Mouse (Mus musculus): ENCODE measurements around the gene Hyal3. TPM values are rescaled to one million over a fixed set of nuclear protein-coding genes. Genes with fewer than 3 reads are reported as not detected.

The Hyal3 gene
- polyA plus RNA-seq, 1 experiment from 2014 or later: 1.5 TPM

GRCm38 (mm10) chr9:107606591-107606990 lies 26.0 kb downstream of the Hyal3 start:
- no peak overlapping the region for H3K27ac ChIP-seq

GRCm38 (mm10) chr9:107607036-107607435 lies 26.4 kb downstream of the Hyal3 start:
- ATAC-seq (ENCODE audit: low FRiP score, low read depth): no peak
- H3K4me2 ChIP-seq (replicated peaks): peak overlapping the region; percentile 25; the same call in 1 of the 2 replicates
- H3K9ac ChIP-seq: no peak overlapping the region
- 59% methylated on average over 2 of the region's 2 CpGs for WGBS
- H3K4me1 ChIP-seq: peaks cover 62% of the 10 kb centered on the region
- H3K27ac ChIP-seq: no peak overlapping the region
- no peaks in the 10 kb centered on the region for H3K9me3 ChIP-seq
- H3K4me3 ChIP-seq: no peak overlapping the region
- H3K36me3 ChIP-seq: no peaks in the 10 kb centered on the region
- H3K27me3 ChIP-seq (replicated peaks): no peaks in the 10 kb centered on the region

More at GRCm38 (mm10) chr9:107606591-107606990, 26.0 kb downstream of the Hyal3 start:
- peaks cover 57% of the 10 kb centered on the region for H3K4me1 ChIP-seq
- no peaks in the 10 kb centered on the region for H3K27me3 ChIP-seq (replicated peaks)
- H3K36me3 ChIP-seq: no peaks in the 10 kb centered on the region
- H3K4me3 ChIP-seq: no peak overlapping the region
- no peak overlapping the region for H3K9ac ChIP-seq
- peak overlapping the region; percentile 25; the same call in 1 of the 2 replicates for H3K4me2 ChIP-seq (replicated peaks)
- 9% methylated on average over 9 of the region's 9 CpGs for WGBS
- ATAC-seq (ENCODE audit: low FRiP score, low read depth): no peak
- no peaks in the 10 kb centered on the region for H3K9me3 ChIP-seq

DNA sequence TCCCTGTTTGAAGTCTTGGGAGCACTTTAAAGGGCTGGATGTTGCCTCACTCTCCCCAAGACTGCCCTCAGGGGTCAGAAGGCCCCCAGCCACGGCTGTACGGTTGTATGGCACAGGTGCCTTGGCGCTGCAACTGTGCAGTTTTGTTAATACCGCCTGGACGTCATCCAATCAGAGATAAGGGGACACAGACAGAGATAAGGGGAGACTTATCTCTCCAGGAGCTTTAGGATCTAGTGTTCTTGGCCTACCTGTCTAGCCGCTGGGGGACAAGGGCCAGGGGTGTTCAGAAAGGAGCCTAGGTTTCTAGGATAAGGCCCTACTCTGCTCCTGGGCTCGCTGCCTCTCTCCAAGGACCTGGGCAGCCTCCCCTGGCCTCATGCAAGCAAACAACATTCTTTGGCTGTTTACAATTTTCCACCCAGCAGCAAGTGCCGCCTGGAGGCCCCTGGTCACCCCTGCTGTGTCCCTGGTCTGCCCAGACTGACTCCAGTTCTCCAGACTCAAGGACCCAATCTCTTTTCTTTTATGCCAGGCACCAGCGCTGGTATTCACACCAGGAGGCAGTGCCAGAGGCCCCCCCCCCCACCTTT lies 27.1 kb downstream of the Hyal3 start:
- H3K4me2 ChIP-seq (replicated peaks): 0 out of 2 replicates have a peak overlapping the region, but pooled peaks have one; percentile 3
- H3K36me3 ChIP-seq: no peaks in the 10 kb centered on the region
- H3K27ac ChIP-seq: no peak overlapping the region
- WGBS: 60% methylated on average over 9 of the region's 9 CpGs
- peaks cover 66% of the 10 kb centered on the region for H3K4me1 ChIP-seq
- H3K9me3 ChIP-seq: no peaks in the 10 kb centered on the region
- H3K27me3 ChIP-seq (replicated peaks): no peaks in the 10 kb centered on the region
- no peak overlapping the region for H3K4me3 ChIP-seq
- H3K9ac ChIP-seq: no peak overlapping the region
- ATAC-seq (ENCODE audit: low FRiP score, low read depth): no peak

DNA sequence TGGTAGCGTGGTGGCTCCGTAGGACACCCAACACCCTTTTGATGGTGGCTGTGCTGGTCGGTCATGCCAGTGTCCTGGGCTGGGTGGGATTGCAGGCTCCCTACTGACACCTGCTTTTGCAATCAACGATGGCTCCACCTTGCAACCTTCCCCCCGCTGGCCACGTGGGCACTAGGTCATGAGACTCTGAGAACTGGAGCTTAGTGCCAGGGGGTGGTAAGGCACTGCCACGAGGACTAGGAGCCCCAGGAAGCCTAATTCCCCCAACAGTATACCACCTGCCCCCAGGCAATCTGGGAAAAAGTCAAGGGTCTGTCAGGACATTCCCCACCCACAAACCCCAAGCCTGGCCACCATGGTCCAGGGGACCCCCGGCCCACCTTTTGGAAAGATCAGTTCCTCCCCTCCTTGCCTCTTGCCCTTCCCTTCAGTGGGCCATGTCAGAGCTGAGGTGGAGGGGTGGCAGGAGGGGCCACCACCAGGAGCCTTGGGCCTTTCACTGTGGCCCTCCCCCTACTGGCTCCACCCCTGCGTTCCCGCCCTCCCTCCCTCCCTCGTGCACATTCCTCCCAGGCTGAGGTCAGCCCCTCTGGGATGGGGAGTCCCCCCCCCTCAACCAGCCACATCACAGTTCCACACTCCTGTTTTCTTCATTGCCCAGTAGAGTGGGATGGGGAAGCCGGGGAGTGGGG lies 28.3 kb downstream of the Hyal3 start, which contains the start of gene Sema3b:
Gene Sema3b, minus strand, starts transcription at position 489 of the 692 bp plus-strand sequence.
- peaks cover 3% of the 10 kb centered on the region; the same call in 1 of the 2 replicates for H3K36me3 ChIP-seq
- H3K4me2 ChIP-seq (replicated peaks): 0 out of 2 replicates have a peak within 1 kb of the TSS, but pooled peaks have one; percentile 3
- no peaks in the 10 kb centered on the region for H3K27me3 ChIP-seq (replicated peaks)
- H3K4me1 ChIP-seq: peaks cover 65% of the 10 kb centered on the region
- 36% methylated on average over 12 of the region's 12 CpGs for WGBS
- H3K9ac ChIP-seq: no peak within 1 kb of the TSS
- no peak within 1 kb of the TSS for H3K4me3 ChIP-seq
- no peak for ATAC-seq (ENCODE audit: low FRiP score, low read depth)
- no peaks in the 10 kb centered on the region for H3K9me3 ChIP-seq
- H3K27ac ChIP-seq: no peak within 1 kb of the TSS

- H3K27ac ChIP-seq: no peak overlapping the region
- no peaks in the 10 kb centered on the region for H3K9me3 ChIP-seq
- H3K4me1 ChIP-seq: peaks cover 60% of the 10 kb centered on the region
- ATAC-seq (ENCODE audit: low FRiP score, low read depth): no peak
- H3K4me3 ChIP-seq: no peak overlapping the region
- H3K36me3 ChIP-seq: peaks cover 7% of the 10 kb centered on the region
- WGBS: 67% methylated on average over 4 of the region's 4 CpGs
- no peak overlapping the region for H3K9ac ChIP-seq
- H3K4me2 ChIP-seq (replicated peaks): no peak overlapping the region
- no peaks in the 10 kb centered on the region for H3K27me3 ChIP-seq (replicated peaks)
Observed at GRCm38 (mm10) chr9:107609433-107609830, 28.8 kb downstream of the Hyal3 start.

DNA sequence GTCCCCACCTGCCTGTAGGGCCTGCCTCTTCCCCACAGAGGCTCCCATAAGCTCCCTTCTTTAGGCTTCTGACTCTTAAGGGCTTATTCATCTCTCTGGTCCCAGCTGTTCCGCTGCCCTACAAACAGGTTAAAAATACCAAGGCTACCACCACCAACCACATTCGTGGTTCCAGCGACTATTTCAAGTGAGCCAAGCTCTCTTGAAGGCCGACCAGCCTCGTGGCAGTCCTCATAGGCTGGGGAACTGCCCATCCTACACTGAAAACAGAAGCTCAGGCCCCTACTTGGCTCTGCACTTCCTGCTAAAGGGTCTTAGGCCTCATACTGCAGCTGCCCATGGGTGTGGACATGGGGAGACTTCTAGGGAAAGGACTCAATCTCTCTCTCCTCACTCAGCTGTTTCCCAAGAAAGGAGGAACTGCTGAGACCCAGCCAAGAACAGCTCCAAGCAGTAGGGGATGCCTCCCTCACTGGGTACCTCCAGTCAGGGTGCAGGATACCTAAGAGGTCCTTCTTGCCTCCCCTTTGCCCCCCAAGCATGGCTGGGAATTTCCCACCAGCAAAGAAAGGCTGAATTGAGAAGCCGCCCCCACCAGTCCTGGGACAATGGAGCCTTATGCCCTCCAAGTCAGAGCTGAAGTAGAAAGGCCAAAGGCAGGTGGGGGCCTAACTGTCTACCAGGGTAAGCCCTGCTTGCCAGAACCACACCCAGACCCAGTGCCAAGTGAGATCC lies 31.0 kb downstream of the Hyal3 start:
- WGBS: 79% methylated on average over 6 of the region's 6 CpGs
- Histone ChIP-seq H3K4me1 (peaks cover 60% of the 10 kb centered on the region), H3K27me3 (replicated peaks) (no peaks in the 10 kb centered on the region), H3K9ac (peak overlapping the region; percentile 84), H3K4me2 (replicated peaks) (peak overlapping the region; percentile 61), H3K4me3 (0 out of 2 replicates have a peak overlapping the region, but pooled peaks have one; percentile 25), H3K9me3 (no peaks in the 10 kb centered on the region), H3K27ac (peak overlapping the region; percentile 95), H3K36me3 (peaks cover 29% of the 10 kb centered on the region)
- ATAC-seq (ENCODE audit: low FRiP score, low read depth): no peak

- ATAC-seq (ENCODE audit: low FRiP score, low read depth): peak; percentile 92
- Histone ChIP-seq H3K4me1 (peaks cover 53% of the 10 kb centered on the region), H3K4me2 (replicated peaks) (peak overlapping the region; percentile 61), H3K4me3 (peak overlapping the region; percentile 25; the same call in 1 of the 2 replicates), H3K36me3 (peaks cover 34% of the 10 kb centered on the region), H3K9me3 (no peaks in the 10 kb centered on the region), H3K9ac (peak overlapping the region; percentile 84), H3K27me3 (replicated peaks) (no peaks in the 10 kb centered on the region), H3K27ac (peak overlapping the region; percentile 95)
- 4% methylated on average over 34 of the region's 48 CpGs for WGBS
Observed at GRCm38 (mm10) chr9:107612191-107612944, 31.8 kb downstream of the Hyal3 start.

DNA sequence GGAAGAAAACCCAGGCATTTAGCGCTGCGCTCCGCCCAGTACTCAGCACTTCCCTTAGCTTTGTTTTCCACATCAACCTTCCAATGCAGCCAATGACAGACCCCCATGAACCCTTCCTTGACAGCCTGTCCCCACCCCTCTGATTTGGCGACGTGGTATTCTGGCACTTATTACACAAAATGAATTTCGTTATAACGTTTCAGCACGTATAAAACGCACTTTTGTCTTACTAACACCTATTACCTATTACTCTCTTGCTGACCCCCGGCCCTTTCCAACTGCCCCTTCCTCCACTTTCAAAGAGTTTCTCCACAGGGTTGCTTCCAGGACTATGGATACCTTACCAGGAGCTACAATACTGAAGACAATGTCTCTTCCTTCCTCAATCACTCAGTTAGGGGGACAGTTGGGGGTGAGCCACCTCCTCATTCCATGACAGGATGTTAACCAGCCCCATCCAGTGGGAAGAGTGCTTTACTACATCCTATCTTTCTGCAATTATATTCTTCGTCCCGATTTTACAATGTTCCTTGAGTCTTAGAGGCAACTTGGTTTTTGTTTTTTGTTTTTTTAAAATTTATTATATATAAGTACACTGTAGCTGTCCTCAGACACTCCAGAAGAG lies 32.4 kb downstream of the Hyal3 start:
- 0 out of 2 replicates have a peak, but pooled peaks have one; percentile 15 for ATAC-seq (ENCODE audit: low FRiP score, low read depth)

DNA sequence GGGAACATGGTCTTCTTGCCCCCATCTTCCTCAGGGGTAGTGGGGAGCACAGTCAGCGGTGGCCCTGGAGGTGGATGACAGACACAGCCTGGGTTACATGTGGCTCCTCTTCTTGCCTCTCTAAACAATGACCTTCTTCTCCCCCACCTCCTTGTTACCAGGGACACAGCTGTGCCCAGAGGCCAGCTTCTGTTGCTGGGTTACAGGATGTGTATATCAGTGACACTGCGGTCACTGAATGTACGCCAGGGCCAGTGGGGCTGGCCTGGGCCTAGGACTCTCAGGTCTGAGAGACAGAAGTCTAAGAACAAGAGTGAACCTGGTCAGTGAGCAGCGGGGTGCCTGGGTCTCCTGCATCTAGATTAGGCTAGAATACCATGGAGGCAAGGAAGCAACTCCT lies 34.4 kb downstream of the Hyal3 start:
- no peak overlapping the region for H3K4me2 ChIP-seq (replicated peaks)
- H3K9ac ChIP-seq: no peak overlapping the region
- H3K27ac ChIP-seq: peak overlapping the region; percentile 27; the same call in 1 of the 2 replicates
- H3K36me3 ChIP-seq: peaks cover 59% of the 10 kb centered on the region
- no peak for ATAC-seq (ENCODE audit: low FRiP score, low read depth)
- no peaks in the 10 kb centered on the region for H3K9me3 ChIP-seq
- H3K27me3 ChIP-seq (replicated peaks): no peaks in the 10 kb centered on the region
- H3K4me1 ChIP-seq: peaks cover 39% of the 10 kb centered on the region
- H3K4me3 ChIP-seq: no peak overlapping the region
- 54% methylated on average over 4 of the region's 4 CpGs for WGBS

More for the DNA sequence above, 32.4 kb downstream of the Hyal3 start:
- WGBS: 10% methylated on average over 12 of the region's 12 CpGs
- Histone ChIP-seq H3K27me3 (replicated peaks) (no peaks in the 10 kb centered on the region), H3K4me2 (replicated peaks) (peak overlapping the region; percentile 61), H3K9ac (no peak overlapping the region), H3K9me3 (no peaks in the 10 kb centered on the region), H3K4me3 (no peak overlapping the region), H3K36me3 (peaks cover 39% of the 10 kb centered on the region), H3K4me1 (peaks cover 46% of the 10 kb centered on the region), H3K27ac (peak overlapping the region; percentile 95)

DNA sequence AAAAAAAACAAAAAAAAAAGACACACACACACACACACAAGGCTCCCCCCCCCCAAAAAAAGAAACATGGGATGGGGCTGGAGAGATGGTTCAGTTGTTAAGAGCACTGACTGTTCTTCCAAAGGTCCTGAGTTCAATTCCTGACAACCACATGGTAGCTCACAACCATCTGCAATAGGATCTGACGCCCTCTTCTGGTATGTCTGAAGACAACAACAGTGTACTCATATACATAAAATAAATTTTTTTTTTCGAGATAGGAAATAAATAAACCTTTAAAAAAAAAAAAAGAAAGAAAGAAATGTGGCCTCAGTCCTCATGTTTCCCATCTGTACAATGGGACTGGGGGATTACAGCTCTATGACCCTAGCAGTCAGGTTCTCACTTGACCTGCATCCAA lies 36.8 kb downstream of the Hyal3 start:
- ATAC-seq (ENCODE audit: low FRiP score, low read depth): no peak
- H3K4me3 ChIP-seq: no peak overlapping the region
- WGBS: 81% methylated on average over 2 of the region's 2 CpGs
- H3K4me2 ChIP-seq (replicated peaks): no peak overlapping the region
- no peak overlapping the region for H3K27ac ChIP-seq
- H3K4me1 ChIP-seq: peaks cover 26% of the 10 kb centered on the region
- peaks cover 69% of the 10 kb centered on the region for H3K36me3 ChIP-seq
- no peak overlapping the region for H3K9ac ChIP-seq
- H3K27me3 ChIP-seq (replicated peaks): no peaks in the 10 kb centered on the region
- no peaks in the 10 kb centered on the region for H3K9me3 ChIP-seq

DNA sequence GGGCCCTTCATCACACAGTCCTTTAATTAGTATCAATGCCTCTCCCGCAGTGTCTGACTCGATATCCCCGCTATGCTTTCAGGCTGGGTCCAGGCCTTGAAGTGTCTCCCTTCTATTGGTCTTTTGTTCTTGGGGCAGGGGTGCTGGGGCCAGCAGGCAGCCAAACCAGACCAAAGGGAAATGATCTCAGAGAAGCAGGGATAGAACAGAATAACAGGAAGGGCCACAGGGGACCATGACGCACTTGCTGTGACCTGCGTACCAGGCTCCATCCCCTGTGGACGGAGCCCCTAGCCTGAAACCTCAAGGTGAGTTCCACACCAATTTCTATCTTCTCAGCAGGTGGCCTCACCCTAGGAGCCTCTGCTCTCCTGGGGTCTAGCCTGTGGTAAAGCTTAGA lies 37.5 kb downstream of the Hyal3 start:
- peaks cover 26% of the 10 kb centered on the region for H3K4me1 ChIP-seq
- no peak overlapping the region for H3K4me3 ChIP-seq
- no peaks in the 10 kb centered on the region for H3K27me3 ChIP-seq (replicated peaks)
- WGBS: 91% methylated on average over 6 of the region's 6 CpGs
- peaks cover 75% of the 10 kb centered on the region for H3K36me3 ChIP-seq
- H3K9ac ChIP-seq: no peak overlapping the region
- H3K9me3 ChIP-seq: no peaks in the 10 kb centered on the region
- ATAC-seq (ENCODE audit: low FRiP score, low read depth): no peak
- no peak overlapping the region for H3K4me2 ChIP-seq (replicated peaks)
- H3K27ac ChIP-seq: no peak overlapping the region

All from neural tube, embryonic 12.5 days (tissue).